Mouse (Mus musculus) gastrocnemius, postnatal 36 days (tissue): Measurements from ENCODE around the gene Gabrb1. TPM values are rescaled to one million over a fixed set of nuclear protein-coding genes. Genes with fewer than 3 reads are reported as not detected.

ENCODE experiments used
- DNase-seq, 2 experiments: peaks; one replicate each; pipeline ENCODE4 v3.0.0; 2022
- intact Hi-C: fragments of 180-260 bp; cut with DNase I; formaldehyde crosslinking; loops from one replicate; pipeline ENCODE4 v1.15.1; 2025
- long read RNA-seq, 2 experiments: library from polyadenylated mRNA; stranded (forward); transcript quantifications; one replicate each; pipeline ENCODE4 v2.0.0; 2021
- total RNA-seq, 2 experiments: library from RNA; stranded (reverse); gene quantifications; 2 replicates each; pipeline ENCODE4 v1.2.3; 2021

Gabrb1 gene
- total RNA-seq: not detected
- long read RNA-seq, experiment 1: 0 reads
- long read RNA-seq, experiment 2: 0 reads

- intact Hi-C loops: no loop called here
- DNase-seq: no peak
Measured at GRCm38 (mm10) chr5:71657482-71658114, at the start of gene Gabrb1. Gene Gabrb1 (plus strand): TSS chr5:71658113.

- intact Hi-C loops: no loop called here
- DNase-seq: no peak
Measured at GRCm38 (mm10) chr5:71608735-71609134, 49.2 kb upstream of the Gabrb1 start.

DNA sequence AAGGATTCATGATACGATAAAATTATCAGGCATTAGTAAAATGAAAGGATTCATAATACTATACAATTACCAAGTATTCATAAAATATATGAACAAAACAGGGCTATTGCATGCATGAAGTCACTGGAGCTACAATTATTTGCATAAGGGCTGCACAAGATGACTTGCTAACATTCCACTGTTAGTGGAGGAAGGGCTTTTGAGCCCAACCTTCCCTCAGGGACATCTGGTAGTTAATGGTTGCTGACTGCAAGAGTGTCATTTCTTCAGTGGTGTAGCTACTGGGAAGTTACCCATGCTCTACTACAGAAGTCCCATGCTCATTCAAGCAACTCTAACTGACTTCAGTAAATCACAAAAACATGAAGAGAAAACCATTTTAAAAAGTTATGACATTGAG, 43.6 kb upstream of the Gabrb1 start:
- intact Hi-C loops: no loop called here

DNA sequence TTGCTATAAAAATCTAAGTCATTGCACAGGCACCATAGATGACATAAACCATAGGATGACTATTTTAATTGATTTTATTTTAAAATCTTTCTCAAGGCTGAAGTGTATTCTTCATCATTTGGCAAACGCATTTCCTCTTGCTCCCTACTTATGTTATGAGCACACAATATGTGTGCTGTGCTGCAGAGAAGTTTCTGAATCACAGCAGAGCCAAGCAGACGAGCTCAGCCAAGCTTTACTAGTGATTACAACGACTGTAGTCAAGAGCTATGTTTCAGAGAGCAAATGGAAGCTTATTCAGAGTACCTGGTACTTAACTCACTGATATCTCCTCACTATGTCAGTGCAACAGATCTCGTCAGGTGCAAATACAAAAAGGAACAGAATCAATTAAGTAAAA, 41.2 kb upstream of the Gabrb1 start:
- DNase-seq: no peak
- intact Hi-C loops: no loop called here

More for the DNA sequence above, 43.6 kb upstream of the Gabrb1 start:
- DNase-seq: no peak

- no peak for DNase-seq
- intact Hi-C loops: no loop called here
Measured at GRCm38 (mm10) chr5:71627820-71628219, 30.1 kb upstream of the Gabrb1 start.

- intact Hi-C loops: no loop called here
Measured at GRCm38 (mm10) chr5:71639804-71640203, 18.1 kb upstream of the Gabrb1 start.

GRCm38 (mm10) chr5:71648108-71648507, 9.8 kb upstream of the Gabrb1 start:
- no peak for DNase-seq
- intact Hi-C loops: no loop called here

More at GRCm38 (mm10) chr5:71639804-71640203, 18.1 kb upstream of the Gabrb1 start:
- DNase-seq: no peak

DNA sequence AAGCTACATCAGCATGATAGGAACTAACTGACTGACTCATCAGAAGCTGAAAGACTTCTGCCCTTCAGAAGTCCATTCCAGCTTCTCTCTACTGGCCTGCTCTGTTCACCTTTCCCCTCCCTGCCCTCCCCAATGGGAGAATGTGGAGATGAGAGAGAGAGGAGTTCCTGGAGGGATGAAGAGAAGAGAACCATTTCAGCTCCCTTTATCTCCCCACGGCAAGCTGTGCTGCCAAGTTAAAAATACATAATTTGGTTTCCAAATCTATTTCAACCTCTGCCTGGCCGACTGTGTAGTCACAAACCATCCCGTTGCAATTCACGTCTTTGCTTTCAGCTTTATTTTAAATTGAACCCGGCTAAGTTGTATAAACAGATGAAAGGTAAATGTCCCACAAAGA, 3.9 kb upstream of the Gabrb1 start:
- no peak for DNase-seq
- intact Hi-C loops: no loop called here

- no peak for DNase-seq
Measured at GRCm38 (mm10) chr5:71656771-71657170, 1.1 kb upstream of the Gabrb1 start.

GRCm38 (mm10) chr5:71658115-71658497, 193 bp downstream of the Gabrb1 start, which contains the start of gene Gabra4:
Gene Gabra4 (minus strand): TSS chr5:71658308.
- DNase-seq: no peak
- intact Hi-C loops: no loop called here

More at GRCm38 (mm10) chr5:71656771-71657170, 1.1 kb upstream of the Gabrb1 start:
- intact Hi-C loops: no loop called here

DNA sequence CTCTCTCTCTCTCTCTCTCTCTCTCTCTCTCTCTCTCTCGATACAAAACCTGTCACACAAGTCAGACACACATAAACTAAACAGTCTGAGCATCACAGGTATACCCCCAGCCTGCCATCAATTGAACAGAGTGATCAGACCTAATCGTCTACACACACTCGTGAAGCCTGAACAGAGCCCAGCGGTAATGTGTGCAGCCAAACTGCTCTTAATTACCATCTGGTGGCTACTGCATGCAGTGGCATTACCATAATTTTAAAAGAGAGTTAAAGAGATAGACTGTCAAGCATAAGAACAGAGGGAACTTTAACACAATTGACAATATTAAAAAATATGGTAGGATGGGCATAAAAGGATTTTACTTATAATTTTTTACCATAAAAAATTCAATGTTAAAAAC, 7.7 kb downstream of the Gabrb1 start:
- DNase-seq: no peak
- intact Hi-C loops: no loop called here

DNA sequence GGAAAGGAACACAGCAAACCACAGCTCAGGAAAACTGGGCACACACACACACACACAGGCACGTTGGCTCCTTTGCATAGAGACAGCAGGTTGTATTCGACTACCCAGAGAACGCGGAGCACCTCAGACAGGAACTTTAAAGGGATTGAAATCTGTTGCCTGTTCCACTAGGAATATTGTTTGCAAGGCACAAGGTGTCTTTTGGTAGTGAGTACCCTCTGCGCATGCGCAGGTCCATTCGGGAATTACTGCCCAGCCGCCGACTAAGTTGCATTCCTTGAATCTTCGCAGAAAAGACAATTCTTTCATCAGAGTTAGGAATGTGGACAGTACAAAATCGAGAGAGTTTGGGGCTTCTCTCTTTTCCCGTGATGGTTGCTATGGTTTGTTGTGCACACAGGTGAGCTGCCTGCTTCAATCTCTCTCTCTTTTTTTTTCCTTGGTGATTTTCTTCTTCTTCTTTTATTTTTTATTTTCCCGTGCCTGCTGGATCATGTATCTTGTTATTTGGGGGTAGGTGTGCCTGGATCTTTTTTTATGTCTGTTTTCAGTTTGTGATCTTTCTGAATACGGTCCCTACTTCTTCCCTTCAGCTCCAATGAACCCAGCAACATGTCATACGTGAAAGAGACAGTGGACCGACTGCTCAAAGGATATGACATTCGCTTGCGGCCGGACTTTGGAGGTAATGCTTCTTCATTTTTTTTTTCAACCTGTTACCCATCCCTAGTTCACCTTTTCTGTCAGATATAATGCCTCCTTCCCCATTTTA, 42.0 kb downstream of the Gabrb1 start:
- DNase-seq: no peak

DNA sequence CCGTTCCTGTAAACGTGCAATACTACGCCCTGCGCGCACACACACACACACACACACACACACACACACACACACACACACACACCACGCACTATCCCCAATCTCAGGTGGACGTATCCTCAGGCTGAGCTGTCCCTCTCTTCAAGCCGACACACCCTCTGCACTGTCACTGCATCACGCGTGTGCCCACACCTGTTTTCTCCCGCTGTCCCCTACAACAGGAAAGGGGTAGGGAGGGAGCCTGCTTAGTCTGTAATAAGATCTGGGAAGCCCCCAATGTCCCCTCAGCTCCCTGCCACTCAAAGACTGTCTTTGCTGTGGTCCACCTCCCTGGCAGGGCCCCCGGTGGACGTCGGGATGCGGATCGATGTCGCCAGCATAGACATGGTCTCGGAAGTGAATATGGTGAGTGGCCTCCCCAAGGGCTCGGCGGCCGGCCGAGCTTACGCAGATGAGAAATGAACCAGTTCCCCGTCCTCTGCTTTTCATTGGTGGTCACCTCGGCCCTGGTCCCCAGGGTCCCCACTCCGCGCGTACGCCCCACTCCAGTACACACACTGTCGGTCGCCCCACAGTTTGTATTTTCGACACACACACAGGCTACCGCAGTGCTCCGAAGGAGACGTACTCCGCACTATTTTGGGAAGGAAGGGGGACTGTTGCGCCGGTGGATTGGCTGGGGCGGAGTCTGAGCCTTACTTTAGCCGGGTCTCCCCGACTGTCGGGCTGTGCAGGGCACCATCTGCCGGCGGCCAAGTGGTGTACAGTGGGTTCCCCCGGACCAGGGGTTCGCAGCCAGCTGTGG, 42.8 kb downstream of the Gabrb1 start:
- peak; percentile 5 to 14 for DNase-seq
- intact Hi-C loops: no loop called here

More for the DNA sequence above, 42.0 kb downstream of the Gabrb1 start:
- intact Hi-C loops: no loop called here

DNA sequence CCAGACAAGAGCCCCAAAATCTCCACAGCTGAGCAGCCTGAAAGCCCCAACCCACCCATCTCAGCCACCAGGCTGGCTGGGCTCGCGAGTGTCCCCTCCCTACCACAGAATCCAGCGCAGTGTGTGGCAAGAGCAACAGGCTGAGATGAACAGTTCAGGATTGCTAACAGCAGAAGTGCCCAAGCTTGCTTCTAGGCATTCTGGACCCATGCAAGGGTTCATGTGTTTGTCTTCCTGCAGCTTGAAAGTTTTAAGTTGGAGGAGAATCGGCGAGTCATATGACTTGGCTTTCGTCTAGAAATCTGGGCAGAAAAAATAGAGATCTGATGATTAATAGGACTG, 43.3 kb downstream of the Gabrb1 start:
- intact Hi-C loops: no loop called here
- no peak for DNase-seq

DNA sequence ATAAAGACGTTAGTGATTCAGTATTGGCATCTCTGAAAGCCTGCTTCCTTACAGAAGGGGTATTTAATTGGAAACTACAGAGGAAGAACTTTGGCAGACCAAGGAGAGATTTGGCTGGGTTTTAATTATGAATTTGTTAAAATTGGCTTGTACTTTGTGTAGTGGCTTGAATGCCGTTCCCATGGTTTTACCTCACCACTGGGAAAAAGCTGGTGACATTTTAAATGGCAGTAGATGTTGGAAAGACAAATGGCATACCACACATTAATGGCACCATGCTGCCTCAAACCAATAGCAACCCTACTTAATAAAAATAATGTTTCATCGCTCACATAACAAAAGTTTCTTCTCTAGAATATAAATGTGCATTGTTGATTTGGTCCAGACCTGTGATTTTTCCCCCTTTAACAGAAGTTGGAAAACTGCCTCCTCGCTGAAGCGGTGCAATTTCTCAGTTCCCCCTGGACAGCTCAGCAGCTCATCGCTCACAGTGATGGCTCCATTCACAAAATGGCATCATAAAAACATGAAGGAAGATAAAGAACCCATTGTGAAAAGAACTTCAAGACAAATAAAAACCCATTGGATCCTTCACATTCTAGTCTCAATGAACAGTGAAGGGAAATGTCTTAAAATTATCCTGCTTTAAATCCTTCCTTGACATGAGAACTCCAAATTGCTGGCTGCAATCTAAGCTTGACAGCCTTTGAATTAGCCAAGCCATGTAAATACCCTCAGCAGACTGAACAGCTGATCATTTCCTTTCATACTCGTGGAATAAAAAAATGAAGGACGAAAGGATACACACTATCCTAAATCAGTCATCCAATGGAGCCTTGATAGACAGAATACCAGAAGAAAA, 75.2 kb downstream of the Gabrb1 start:
- intact Hi-C loops: no loop called here
- no peak for DNase-seq

DNA sequence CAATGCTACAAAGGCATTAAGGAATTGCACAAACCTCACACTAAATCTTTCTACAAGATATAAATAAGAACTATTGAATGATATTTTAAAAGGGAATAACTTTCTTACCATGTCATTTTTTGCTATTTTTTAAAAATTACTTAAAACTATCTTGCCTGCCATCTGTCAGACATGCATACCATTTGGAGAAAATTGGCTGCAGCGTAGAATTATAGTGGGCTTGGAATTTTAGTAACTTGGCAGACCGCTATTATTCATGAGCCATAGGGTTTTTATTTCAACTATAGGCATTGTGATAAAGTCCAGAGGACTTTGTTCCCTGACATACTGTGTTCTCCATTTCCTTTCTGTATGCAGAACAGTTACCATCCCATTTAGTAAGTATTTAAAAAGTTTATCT, 89.5 kb downstream of the Gabrb1 start:
- DNase-seq: no peak
- intact Hi-C loops: loop anchor here (10.0 kb wide), 1 partner anchor 1383 kb away; no protein-coding TSS in a partner anchor

DNA sequence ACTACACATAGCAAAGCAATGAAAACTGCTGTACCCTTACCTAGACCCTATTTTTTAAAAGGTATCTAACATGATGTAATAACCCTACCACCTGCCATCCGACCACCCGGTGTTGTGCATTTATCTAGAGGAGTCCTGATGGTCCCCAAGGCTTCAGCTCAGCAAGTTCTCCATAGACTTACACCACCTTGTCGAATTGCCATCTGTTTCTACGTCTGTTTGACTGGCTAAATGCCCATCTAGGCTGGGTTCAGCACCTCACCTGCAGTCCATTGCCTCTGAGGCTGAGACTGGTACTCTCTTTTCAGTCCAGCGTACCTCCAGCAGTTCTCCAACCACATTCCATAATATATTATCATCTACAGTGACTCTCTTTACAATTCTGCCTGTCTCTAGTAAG, 96.1 kb downstream of the Gabrb1 start:
- intact Hi-C loops: no loop called here
- DNase-seq: no peak

- no peak for DNase-seq
- intact Hi-C loops: no loop called here
Measured at GRCm38 (mm10) chr5:71761105-71761504, 103.2 kb downstream of the Gabrb1 start.

DNA sequence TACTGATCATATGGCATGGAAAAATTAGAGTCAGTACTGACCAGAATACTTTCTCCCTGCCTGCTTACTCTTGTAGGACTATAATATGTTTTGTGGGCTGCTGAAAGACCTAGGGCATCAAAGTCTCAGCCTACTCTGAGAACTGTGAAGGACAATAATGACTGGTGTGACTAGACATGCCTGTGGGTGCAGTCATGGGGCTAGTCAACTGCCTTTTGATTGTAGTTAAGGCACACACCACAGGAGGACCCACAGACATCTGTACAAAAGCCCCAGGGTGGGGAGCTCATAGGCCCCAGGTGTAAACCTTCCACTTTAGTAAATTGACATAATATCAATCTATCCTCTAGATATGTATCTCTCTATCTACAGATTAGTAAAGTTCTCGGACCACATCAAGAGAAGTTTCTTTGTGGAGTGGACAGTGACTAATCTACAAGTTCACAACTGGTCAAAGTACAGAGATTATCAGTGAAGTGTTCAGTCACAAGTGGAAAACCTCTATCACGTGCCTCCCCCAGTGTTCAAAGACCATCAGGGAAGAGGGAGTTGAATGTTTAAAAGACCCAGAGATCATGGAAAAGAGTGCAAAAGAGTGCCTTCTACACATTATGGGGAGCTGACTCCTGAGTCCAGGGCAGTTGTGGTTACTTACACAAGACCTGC, 123.7 kb downstream of the Gabrb1 start:
- intact Hi-C loops: no loop called here
- no peak for DNase-seq

GRCm38 (mm10) chr5:71822862-71823261, 164.9 kb downstream of the Gabrb1 start:
- DNase-seq: no peak
- intact Hi-C loops: no loop called here
